Mouse (Mus musculus): Measurements from ENCODE around the gene Phox2a.

GRCm38 (mm10) chr7:101860978-101861377 is 42.9 kb downstream of the Phox2a start:
- no peak for TF ChIP-seq CTCF (IDR thresholded peaks at IDR 0.05; ENCODE audit: low read depth)
- no peak for TF ChIP-seq EP300 (IDR thresholded peaks at IDR 0.05; ENCODE audit: low read depth)

All from liver, postnatal 0 days (tissue).